Comparison of ENCODE assay signal across 21 mouse cellular contexts in the genomic region with DNA sequence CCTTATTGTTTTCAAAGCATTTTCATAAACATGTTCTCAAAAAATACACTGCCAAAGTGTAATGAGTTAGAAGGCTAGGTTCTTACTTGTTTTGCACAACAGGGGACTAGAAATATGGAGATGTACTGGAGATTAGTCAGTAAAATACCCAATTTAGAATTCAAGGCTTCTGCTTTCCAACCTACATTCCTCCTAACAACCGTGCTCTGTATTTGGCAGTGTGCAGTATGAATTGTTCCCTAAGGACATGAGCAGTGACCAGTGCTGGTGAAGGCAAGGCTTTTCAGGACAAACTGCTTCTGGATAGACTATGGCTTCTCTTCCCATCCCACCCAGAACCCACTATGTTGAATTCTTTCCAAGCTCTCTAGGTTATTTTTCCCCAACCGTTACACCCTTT. TPM values are rescaled to one million over a fixed set of nuclear protein-coding genes. Genes with fewer than 3 reads are reported as not detected.
"Had no signal": no experiment of that assay in that cellular context is flagged by ENCODE, and none has a peak within 500 bp of the region (broad histone marks: within the 10 kb centered on the region; RNA-seq: fewer than 3 reads in every experiment).

No protein-coding gene starts in this region.

- H3K4me3 ChIP-seq: midbrain, embryonic 12.5 days; myocyte; neural tube, embryonic 13.5 days; neural tube, embryonic 15.5 days had no signal

- H3K27ac ChIP-seq: midbrain, embryonic 12.5 days; neural tube, embryonic 13.5 days; neural tube, embryonic 15.5 days had no signal

- H3K4me1 ChIP-seq: midbrain, embryonic 12.5 days; neural tube, embryonic 13.5 days; neural tube, embryonic 15.5 days had no signal

- DNase-seq: lung, adult 18-20 months; lung, embryonic 14.5 days; lung, postnatal 10 days; lung, postnatal 4 days; midbrain, embryonic 14.5 days; retina, postnatal 1 day; right cerebral cortex, adult 18-20 months; right cerebral cortex, postnatal 25 days; right cerebral cortex, postnatal 4 days; spleen, adult 18-20 months; thymus, adult 2 months; thymus, postnatal 25 days; thymus, postnatal 4 days had no signal

- H3K27me3 ChIP-seq: midbrain, embryonic 12.5 days; neural tube, embryonic 13.5 days; neural tube, embryonic 15.5 days had no signal

RNA-seq across cellular contexts. Expression of a gene that starts 51.9 kb away (rescaled TPM):
- total RNA-seq: megakaryocyte, adult 5-6 weeks; megakaryocyte-erythroid progenitor cell, adult 5-6 weeks had no signal
- polyA plus RNA-seq: midbrain, embryonic 12.5 days; midbrain, embryonic 14.5 days; midbrain, embryonic 16.5 days; neural tube, embryonic 11.5 days; neural tube, embryonic 13.5 days; neural tube, embryonic 15.5 days; thymus, adult 2 months had no signal
